Mouse (Mus musculus) heart, postnatal 0 days (tissue): ENCODE measurements around the gene Lrp5. TPM values are rescaled to one million over a fixed set of nuclear protein-coding genes. Genes with fewer than 3 reads are reported as not detected.
A peak's percentile ranks its signal among the peaks of the same experiment; 100 is the strongest.

Experiments
- ATAC-seq: fragments of 200-750 bp; cut with Nextera tagmentation; 2 replicates; pipeline ENCODE4 v1.8.0; 2017; ENCODE audit warnings: low read depth, moderate number of reproducible peaks, moderate library complexity; ENCODE audit not compliant: insufficient read depth
- DNase-seq: peaks from one replicate; pipeline ENCODE4 v3.0.0-alpha.2; 2016; ENCODE audit warnings: low spot score
- H3K27ac ChIP-seq: fragments of 300-500 bp; sonication (generic); 2 replicates; pipeline ENCODE4 v1.5.1; 2014; ENCODE audit warnings: low read depth, mild to moderate bottlenecking
- H3K27me3 ChIP-seq: fragments of 300-500 bp; sonication (generic); 2 replicates; pipeline ENCODE4 v1.6.1; 2014; ENCODE audit warnings: low read length, mixed read lengths; ENCODE audit not compliant: control insufficient read depth, insufficient read depth
- H3K36me3 ChIP-seq: fragments of 300-500 bp; sonication (generic); replicated peaks from 2 replicates; pipeline ENCODE4 v1.6.1; 2014; ENCODE audit warnings: low read length, mixed read lengths; ENCODE audit not compliant: control insufficient read depth, insufficient read depth
- H3K4me1 ChIP-seq: fragments of 300-500 bp; sonication (generic); 2 replicates; pipeline ENCODE4 v1.6.1; 2014; ENCODE audit warnings: antibody characterized with exemption; ENCODE audit not compliant: control insufficient read depth, insufficient read depth
- H3K4me2 ChIP-seq: fragments of 300-500 bp; sonication (generic); 2 replicates; pipeline ENCODE4 v1.6.1; 2014; ENCODE audit warnings: low read depth, mild to moderate bottlenecking, low read length, moderate library complexity
- H3K4me3 ChIP-seq: fragments of 300-500 bp; sonication (generic); 2 replicates; pipeline ENCODE4 v1.5.1; 2014; ENCODE audit warnings: low read depth, low read length
- H3K9ac ChIP-seq: fragments of 300-500 bp; sonication (generic); replicated peaks from 2 replicates; pipeline ENCODE4 v1.6.1; 2014; ENCODE audit warnings: low read depth, low read length, mixed read lengths
- H3K9me3 ChIP-seq: fragments of 300-500 bp; sonication (generic); replicated peaks from 2 replicates; pipeline ENCODE4 v1.6.1; 2016; ENCODE audit warnings: low read length; ENCODE audit not compliant: control insufficient read depth
- CTCF ChIP-seq: IDR thresholded peaks from 2 replicates; pipeline ENCODE4 v1.5.1; 2016; ENCODE audit warnings: antibody characterized with exemption, control low read depth, low read depth
- EP300 ChIP-seq: IDR thresholded peaks from 2 replicates; pipeline ENCODE4 v1.6.1; 2016; ENCODE audit warnings: antibody characterized with exemption, low read depth
- WGBS: fragments of 180-500 bp; shearing (Covaris S2); extraction: QIAGEN DNeasy Blood & Tissue Kit; methylation state at CpG from one replicate; pipeline ENCODE4 v1.1.7; 2014; 5-methylcytosine and 5-hydroxymethylcytosine counted together
- polyA plus RNA-seq: library from polyadenylated mRNA; unstranded; fragments of >200 nt; fragmentation: Nextera tagmentation; extraction: Ambion mirVana; gene quantifications from 2 replicates; pipeline ENCODE4 v1.2.1, GENCODE M21; 2015
- total RNA-seq: library from RNA; depleted of rRNA; stranded (reverse); fragments of >200 nt; gene quantifications from 2 replicates; pipeline ENCODE4 v1.2.3, GENCODE M21; 2014; ENCODE audit warnings: low replicate concordance

Lrp5 gene
- total and polyA plus RNA-seq, 2 experiments from 2014 or later, result 1.9 to 28.0 TPM

GRCm38 (mm10) chr19:3695006-3695405 is 8.6 kb upstream of the Lrp5 start:
- no peaks in the 10 kb centered on the region for H3K9me3 ChIP-seq
- H3K4me2 ChIP-seq, result no peak overlapping the region
- no peaks in the 10 kb centered on the region for H3K4me1 ChIP-seq
- no peak overlapping the region for H3K9ac ChIP-seq
- ATAC-seq, result no peak
- H3K4me3 ChIP-seq, result no peak overlapping the region
- no peaks in the 10 kb centered on the region for H3K27me3 ChIP-seq
- no peak for DNase-seq
- H3K36me3 ChIP-seq, result no peaks in the 10 kb centered on the region
- TF ChIP-seq EP300, result no peak
- TF ChIP-seq CTCF, result no peak
- H3K27ac ChIP-seq, result no peak overlapping the region
- WGBS, result 67% methylated on average over 3 of the region's 3 CpGs

GRCm38 (mm10) chr19:3694476-3694875 is 8.1 kb upstream of the Lrp5 start:
- no peak overlapping the region for H3K4me2 ChIP-seq
- ATAC-seq (no peak), DNase-seq (no peak)
- no peaks in the 10 kb centered on the region for H3K27me3 ChIP-seq
- H3K27ac ChIP-seq, result no peak overlapping the region
- H3K4me1 ChIP-seq, result no peaks in the 10 kb centered on the region
- H3K9me3 ChIP-seq, result no peaks in the 10 kb centered on the region
- no peak overlapping the region for H3K9ac ChIP-seq
- H3K36me3 ChIP-seq, result no peaks in the 10 kb centered on the region
- 72% methylated on average over 2 of the region's 2 CpGs for WGBS
- TF ChIP-seq CTCF, result no peak
- no peak for TF ChIP-seq EP300
- no peak overlapping the region for H3K4me3 ChIP-seq

DNA sequence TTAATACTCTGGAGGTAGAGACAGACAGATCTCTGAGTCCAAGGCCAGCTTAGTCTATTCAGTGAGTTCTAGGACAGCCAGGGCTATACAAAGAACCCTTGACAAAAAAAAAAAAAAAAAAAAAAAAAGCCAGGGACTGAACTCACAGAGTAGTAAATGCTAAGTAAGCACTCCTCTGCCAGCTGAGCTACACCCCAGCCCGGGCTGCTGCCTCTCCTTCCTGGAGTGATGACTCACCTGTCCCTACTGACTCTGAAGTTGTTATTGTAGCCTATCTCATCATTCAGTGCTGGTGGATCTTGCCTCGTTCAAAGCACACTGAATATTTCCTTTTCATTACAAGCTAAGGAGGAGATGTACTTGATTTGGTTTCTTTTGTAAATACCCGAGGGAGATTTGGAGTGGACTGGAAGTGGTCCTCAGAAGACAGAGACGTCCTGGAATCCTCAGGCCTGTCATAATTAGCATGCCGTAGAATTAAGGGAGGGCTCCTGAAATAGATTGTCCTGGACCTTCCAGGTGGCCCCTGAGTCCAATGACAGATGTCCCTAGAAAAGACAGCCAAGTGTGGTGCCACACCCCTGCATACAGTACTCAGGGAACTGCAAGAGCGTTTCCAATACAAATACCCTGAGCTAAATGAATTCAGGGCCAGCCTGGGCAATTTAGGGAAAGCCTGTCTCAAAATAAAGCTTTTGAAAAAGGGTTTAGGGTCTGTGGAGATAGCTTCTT is 6.2 kb upstream of the Lrp5 start:
- no peaks in the 10 kb centered on the region for H3K9me3 ChIP-seq
- H3K4me2 ChIP-seq, result no peak overlapping the region
- H3K36me3 ChIP-seq, result no peaks in the 10 kb centered on the region
- DNase-seq (no peak), ATAC-seq (no peak)
- no peak for TF ChIP-seq EP300
- no peak for TF ChIP-seq CTCF
- H3K27me3 ChIP-seq, result no peaks in the 10 kb centered on the region
- no peak overlapping the region for H3K9ac ChIP-seq
- H3K27ac ChIP-seq, result no peak overlapping the region
- whole genome bisulfite sequencing, result 38% methylated on average over 6 of the region's 6 CpGs
- no peak overlapping the region for H3K4me3 ChIP-seq
- no peaks in the 10 kb centered on the region for H3K4me1 ChIP-seq

- WGBS, result 69% methylated on average over 5 of the region's 5 CpGs
- ATAC-seq, result no peak
These were observed 5.0 kb upstream of the Lrp5 start for GRCm38 (mm10) chr19:3691337-3691736.

DNA sequence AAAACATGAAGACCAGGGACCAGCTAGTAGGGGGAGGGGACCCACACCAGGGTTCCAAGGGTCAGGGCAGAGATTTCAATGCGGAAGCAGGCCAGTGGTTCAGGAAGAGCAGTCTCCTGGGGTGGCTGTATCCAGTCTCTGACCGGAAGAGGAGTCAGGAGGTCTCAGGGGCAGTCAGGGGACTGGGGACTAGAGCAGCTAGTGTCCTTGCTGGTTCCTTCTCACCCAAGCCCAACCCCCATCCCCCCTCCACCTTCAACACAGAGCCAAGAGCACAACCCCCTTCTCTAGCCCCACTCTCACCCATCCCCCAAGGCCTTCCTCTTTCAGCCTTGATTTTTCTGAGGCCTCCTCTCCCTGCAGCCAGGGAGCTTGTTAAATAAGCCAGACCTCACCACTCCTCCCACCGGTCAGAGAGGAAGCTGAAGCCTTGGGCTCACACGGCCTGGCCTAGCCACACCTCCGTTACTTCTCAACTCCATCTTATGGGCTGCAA is 1.4 kb upstream of the Lrp5 start:
- ATAC-seq (peak; percentile 30), DNase-seq (no peak)
- no peaks in the 10 kb centered on the region for H3K36me3 ChIP-seq
- no peak overlapping the region for H3K4me2 ChIP-seq
- H3K27ac ChIP-seq, result peak overlapping the region; percentile 85
- no peak overlapping the region for H3K9ac ChIP-seq
- TF ChIP-seq EP300, result no peak
- TF ChIP-seq CTCF, result no peak
- no peaks in the 10 kb centered on the region for H3K27me3 ChIP-seq
- H3K4me1 ChIP-seq, result peaks cover 17% of the 10 kb centered on the region
- 44% methylated on average over 5 of the region's 5 CpGs for WGBS
- H3K9me3 ChIP-seq, result no peaks in the 10 kb centered on the region
- H3K4me3 ChIP-seq, result no peak overlapping the region

More at GRCm38 (mm10) chr19:3691337-3691736, 5.0 kb upstream of the Lrp5 start:
- no peaks in the 10 kb centered on the region for H3K27me3 ChIP-seq
- no peaks in the 10 kb centered on the region for H3K36me3 ChIP-seq
- H3K4me1 ChIP-seq, result 0 out of 2 replicates have a peak, but pooled peaks cover 4% of the 10 kb centered on the region
- no peak overlapping the region for H3K4me2 ChIP-seq
- H3K4me3 ChIP-seq, result no peak overlapping the region
- no peak for TF ChIP-seq EP300
- no peak for TF ChIP-seq CTCF
- H3K27ac ChIP-seq, result no peak overlapping the region
- no peak for DNase-seq
- H3K9ac ChIP-seq, result no peak overlapping the region
- no peaks in the 10 kb centered on the region for H3K9me3 ChIP-seq
